Mouse (Mus musculus) lung, embryonic 14.5 days (tissue): ENCODE data around the gene Evi5. TPM values are rescaled to one million over a fixed set of nuclear protein-coding genes. Genes with fewer than 3 reads are reported as not detected.

Source experiments
- ATAC-seq: fragments of 200-750 bp; cut with Nextera tagmentation; 2 replicates; pipeline ENCODE4 v1.8.0; 2017; ENCODE audit warnings: mild to moderate bottlenecking, moderate TSS enrichment, moderate library complexity; ENCODE audit not compliant: insufficient read depth
- DNase-seq: peaks from one replicate; pipeline ENCODE4 v3.0.0-alpha.2; 2015
- H3K27ac ChIP-seq: fragments of 300-500 bp; sonication (generic); 2 replicates; pipeline ENCODE4 v1.5.1; 2014; ENCODE audit warnings: low read depth, mild to moderate bottlenecking, moderate library complexity
- H3K27me3 ChIP-seq: fragments of 300-500 bp; sonication (generic); 2 replicates; pipeline ENCODE4 v1.6.1; 2014; ENCODE audit warnings: low read length, control low read depth; ENCODE audit not compliant: insufficient read depth
- H3K36me3 ChIP-seq: fragments of 300-500 bp; sonication (generic); 2 replicates; pipeline ENCODE4 v1.6.1; 2014; ENCODE audit warnings: control low read depth; ENCODE audit not compliant: insufficient read depth
- H3K4me1 ChIP-seq: fragments of 300-500 bp; sonication (generic); 2 replicates; pipeline ENCODE4 v1.6.1; 2014; ENCODE audit warnings: antibody characterized with exemption, control low read depth; ENCODE audit not compliant: insufficient read depth
- H3K4me2 ChIP-seq: fragments of 300-500 bp; sonication (generic); 2 replicates; pipeline ENCODE4 v1.6.1; 2014; ENCODE audit warnings: mild to moderate bottlenecking
- H3K4me3 ChIP-seq: fragments of 300-500 bp; sonication (generic); 2 replicates; pipeline ENCODE4 v1.5.1; 2014; ENCODE audit warnings: low read depth, low read length
- H3K9ac ChIP-seq: fragments of 300-500 bp; sonication (generic); 2 replicates; pipeline ENCODE4 v1.6.1; 2014
- H3K9me3 ChIP-seq: fragments of 300-500 bp; sonication (generic); 2 replicates; pipeline ENCODE4 v1.6.1; 2016; ENCODE audit warnings: low read depth, low read length, control low read depth
- CTCF ChIP-seq: IDR thresholded peaks from 2 replicates; pipeline ENCODE4 v1.5.1; 2016; ENCODE audit warnings: antibody characterized with exemption, low read depth
- WGBS: fragments of 180-500 bp; shearing (Covaris S2); extraction: QIAGEN DNeasy Blood & Tissue Kit; methylation state at CpG from one replicate; pipeline ENCODE4 v1.1.7; 2014; 5-methylcytosine and 5-hydroxymethylcytosine counted together
- polyA plus RNA-seq: library from polyadenylated mRNA; unstranded; fragments of >200 nt; fragmentation: Nextera tagmentation; extraction: Ambion mirVana; gene quantifications from 2 replicates; pipeline ENCODE4 v1.2.1, GENCODE M21; 2014

Gene Evi5
- polyA plus RNA-seq, 1 experiment from 2014 or later = 60.7 TPM

DNA sequence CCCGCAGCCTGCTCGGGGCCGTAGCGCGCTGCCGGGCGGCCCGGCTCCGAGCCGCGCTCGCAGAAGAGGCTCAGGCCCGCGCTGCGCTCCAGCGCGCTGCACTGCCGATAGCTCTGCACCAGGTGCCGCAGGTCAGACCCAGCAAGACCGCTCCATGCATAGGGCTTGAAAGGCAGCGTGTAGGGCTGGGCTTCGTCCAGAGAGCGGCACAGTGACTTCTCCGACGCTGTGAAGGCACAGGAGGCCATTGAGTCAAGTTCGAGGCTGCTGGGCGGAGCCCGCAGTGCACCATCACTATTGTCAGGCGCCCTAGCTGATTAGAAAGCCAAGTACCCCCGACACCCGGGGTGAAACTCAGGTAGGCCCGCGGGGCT, 153.3 kb downstream of the Evi5 start:
- Histone ChIP-seq H3K27me3 (peaks cover 99% of the 10 kb centered on the region), H3K4me1 (peaks cover 11% of the 10 kb centered on the region), H3K4me2 (peak overlapping the region; percentile 63), H3K4me3 (peak overlapping the region; percentile 40), H3K9ac (no peak overlapping the region), H3K27ac (no peak overlapping the region), H3K36me3 (no peaks in the 10 kb centered on the region), H3K9me3 (no peaks in the 10 kb centered on the region)
- no peak for TF ChIP-seq CTCF
- ATAC-seq (0 out of 2 replicates have a peak, but pooled peaks have one; percentile 5), DNase-seq (peak; percentile 36)
- under 1% methylated on average over 31 of the region's 33 CpGs for WGBS

DNA sequence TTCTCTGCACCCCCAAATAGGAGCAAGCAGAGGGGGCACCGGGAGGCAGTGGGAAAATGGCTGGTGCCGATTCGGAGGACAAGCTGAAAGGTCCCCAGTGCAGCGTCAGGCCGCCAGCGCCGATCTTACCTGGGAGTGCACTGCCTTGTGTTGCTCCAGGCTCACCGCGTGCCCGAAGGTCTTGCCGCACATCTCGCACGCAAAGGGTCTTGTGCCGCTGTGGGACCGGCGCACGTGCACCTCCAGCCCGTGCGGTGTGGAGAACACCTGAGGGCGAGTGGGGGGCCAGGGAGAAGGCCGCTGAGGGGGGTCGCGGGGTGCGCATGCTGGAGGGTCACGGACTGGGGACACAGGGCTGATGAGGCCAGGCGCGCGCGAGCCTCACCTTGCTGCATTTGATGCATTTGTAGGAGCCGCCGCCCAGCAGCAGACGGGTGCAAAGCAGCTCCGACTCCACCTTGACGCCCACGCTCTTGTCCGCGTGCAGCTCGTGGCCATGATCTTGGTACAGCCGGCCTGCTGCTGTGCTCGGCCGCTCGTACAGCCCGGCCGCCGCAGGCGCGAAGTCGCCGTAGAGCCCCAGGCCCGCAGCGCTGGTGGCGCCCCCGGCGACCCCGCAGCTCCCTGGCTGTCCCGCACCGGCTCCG, 153.8 kb downstream of the Evi5 start:
- DNase-seq = peak; percentile 27
- WGBS = 3% methylated on average over 58 of the region's 58 CpGs
- no peak overlapping the region for H3K9ac ChIP-seq
- peak; percentile 4; the same call in 1 of the 2 replicates for ATAC-seq
- H3K27ac ChIP-seq = no peak overlapping the region
- H3K9me3 ChIP-seq = no peaks in the 10 kb centered on the region
- H3K4me1 ChIP-seq = peaks cover 11% of the 10 kb centered on the region
- no peak for TF ChIP-seq CTCF
- peak overlapping the region; percentile 63 for H3K4me2 ChIP-seq
- H3K36me3 ChIP-seq = no peaks in the 10 kb centered on the region
- peaks cover 95% of the 10 kb centered on the region for H3K27me3 ChIP-seq
- H3K4me3 ChIP-seq = peak overlapping the region; percentile 40

DNA sequence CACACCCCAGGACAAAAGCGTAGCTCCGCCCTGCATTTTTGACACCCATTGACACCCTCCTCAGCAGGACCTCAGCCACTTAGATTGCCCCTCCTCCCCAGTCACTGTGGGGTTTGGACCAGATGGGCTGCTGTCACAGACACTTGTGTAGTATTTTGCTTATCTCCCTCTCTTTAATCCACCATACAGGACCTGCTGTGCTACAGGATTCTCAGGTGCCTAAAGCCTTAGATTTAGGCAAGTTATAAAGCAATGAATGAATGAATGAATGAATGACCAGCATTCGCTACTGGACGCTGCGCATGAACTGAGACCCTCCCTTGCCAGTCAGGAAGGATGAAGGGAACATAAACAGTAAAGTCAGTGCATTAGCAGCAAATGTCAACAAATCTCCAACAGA, 154.4 kb downstream of the Evi5 start:
- Histone ChIP-seq H3K4me2 (peak overlapping the region; percentile 63), H3K4me3 (peak overlapping the region; percentile 40), H3K27ac (no peak overlapping the region), H3K36me3 (no peaks in the 10 kb centered on the region), H3K9me3 (no peaks in the 10 kb centered on the region), H3K4me1 (peaks cover 8% of the 10 kb centered on the region), H3K27me3 (peaks cover 89% of the 10 kb centered on the region), H3K9ac (no peak overlapping the region)
- whole genome bisulfite sequencing = 2% methylated on average over 5 of the region's 5 CpGs
- no peak for TF ChIP-seq CTCF
- no peak for DNase-seq
- peak; percentile 16; the same call in 1 of the 2 replicates for ATAC-seq

DNA sequence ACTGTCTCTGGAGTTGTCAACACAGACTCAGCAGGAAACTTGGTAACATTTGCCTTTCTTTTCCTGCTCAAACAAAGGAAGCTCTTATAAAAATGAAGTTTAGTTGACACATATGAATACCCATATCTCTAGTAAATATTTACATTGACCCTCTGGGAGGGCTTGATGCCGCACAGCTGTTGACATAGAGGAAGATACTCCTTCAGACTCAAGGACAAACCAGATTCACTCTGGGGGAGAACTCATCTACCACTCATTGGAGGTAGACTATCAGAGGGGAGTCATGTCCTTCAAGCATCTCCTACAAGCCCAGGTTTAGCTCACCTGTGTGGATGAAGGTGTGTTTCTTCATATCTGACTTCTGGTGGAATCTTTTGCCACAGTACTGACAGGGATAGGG, 155.1 kb downstream of the Evi5 start:
- ATAC-seq (peak; percentile 61), DNase-seq (peak; percentile 81)
- WGBS = 6% methylated on average over 1 of the region's 1 CpGs

DNA sequence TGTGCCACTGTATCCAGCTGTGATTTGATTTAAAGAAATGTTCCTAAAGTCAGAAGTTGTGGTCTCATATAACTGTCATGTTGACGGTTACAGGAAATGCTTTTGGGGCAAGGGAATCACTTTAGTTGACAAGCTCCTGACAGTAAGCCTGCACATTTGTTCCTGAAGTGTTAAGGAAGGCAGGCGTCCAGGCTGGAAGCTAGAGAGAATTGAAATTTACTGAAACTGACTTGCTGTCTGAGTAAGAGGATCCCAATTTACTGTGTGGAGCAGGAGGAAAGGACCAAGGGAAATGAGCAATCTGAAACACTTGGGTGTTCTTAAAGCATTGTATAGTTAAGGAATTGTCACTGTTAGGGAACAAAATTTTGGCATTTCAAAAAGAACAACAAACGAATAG, 155.7 kb downstream of the Evi5 start:
- no peaks in the 10 kb centered on the region for H3K36me3 ChIP-seq
- DNase-seq (peak; percentile 30), ATAC-seq (no peak)
- 16% methylated on average over 3 of the region's 3 CpGs for WGBS
- H3K4me1 ChIP-seq = peaks cover 4% of the 10 kb centered on the region; the same call in 1 of the 2 replicates
- H3K9ac ChIP-seq = no peak overlapping the region
- no peak for TF ChIP-seq CTCF
- no peak overlapping the region for H3K4me2 ChIP-seq
- H3K9me3 ChIP-seq = no peaks in the 10 kb centered on the region
- no peak overlapping the region for H3K27ac ChIP-seq
- H3K4me3 ChIP-seq = no peak overlapping the region
- H3K27me3 ChIP-seq = peaks cover 76% of the 10 kb centered on the region

More for the DNA sequence above, 155.1 kb downstream of the Evi5 start:
- Histone ChIP-seq H3K36me3 (no peaks in the 10 kb centered on the region), H3K27me3 (peaks cover 82% of the 10 kb centered on the region), H3K4me2 (no peak overlapping the region), H3K27ac (no peak overlapping the region), H3K4me3 (no peak overlapping the region), H3K9me3 (no peaks in the 10 kb centered on the region), H3K4me1 (peaks cover 4% of the 10 kb centered on the region; the same call in 1 of the 2 replicates), H3K9ac (no peak overlapping the region)
- no peak for TF ChIP-seq CTCF

DNA sequence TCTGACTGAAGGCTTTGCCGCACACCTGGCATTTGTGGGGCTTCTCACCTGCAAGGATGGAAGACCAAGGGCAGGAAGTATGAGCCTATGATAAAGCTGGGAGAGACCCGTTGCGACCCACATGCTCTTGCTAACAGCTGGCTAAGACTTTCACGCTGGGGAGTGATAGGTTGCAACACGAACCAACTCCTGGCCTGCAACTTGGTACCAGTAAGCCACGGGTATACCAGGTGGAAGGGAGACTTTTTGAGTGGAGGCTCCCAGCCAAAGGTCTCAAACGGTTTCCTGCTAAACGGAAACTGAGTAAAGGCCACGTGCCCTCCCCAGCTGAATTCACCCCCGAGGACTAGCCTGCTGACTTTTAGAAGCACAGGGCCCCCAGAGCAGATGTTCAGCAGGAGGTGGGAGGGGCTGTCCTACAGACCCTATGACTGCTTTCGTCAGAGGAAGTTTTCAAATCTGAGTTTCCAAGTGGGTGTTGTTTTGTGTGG, 157.0 kb downstream of the Evi5 start:
- no peak overlapping the region for H3K9ac ChIP-seq
- no peaks in the 10 kb centered on the region for H3K36me3 ChIP-seq
- WGBS = 19% methylated on average over 11 of the region's 11 CpGs
- H3K4me1 ChIP-seq = peaks cover 4% of the 10 kb centered on the region; the same call in 1 of the 2 replicates
- H3K4me2 ChIP-seq = no peak overlapping the region
- H3K27me3 ChIP-seq = peaks cover 63% of the 10 kb centered on the region
- H3K27ac ChIP-seq = no peak overlapping the region
- DNase-seq (no peak), ATAC-seq (no peak)
- no peak for TF ChIP-seq CTCF
- no peak overlapping the region for H3K4me3 ChIP-seq
- no peaks in the 10 kb centered on the region for H3K9me3 ChIP-seq

DNA sequence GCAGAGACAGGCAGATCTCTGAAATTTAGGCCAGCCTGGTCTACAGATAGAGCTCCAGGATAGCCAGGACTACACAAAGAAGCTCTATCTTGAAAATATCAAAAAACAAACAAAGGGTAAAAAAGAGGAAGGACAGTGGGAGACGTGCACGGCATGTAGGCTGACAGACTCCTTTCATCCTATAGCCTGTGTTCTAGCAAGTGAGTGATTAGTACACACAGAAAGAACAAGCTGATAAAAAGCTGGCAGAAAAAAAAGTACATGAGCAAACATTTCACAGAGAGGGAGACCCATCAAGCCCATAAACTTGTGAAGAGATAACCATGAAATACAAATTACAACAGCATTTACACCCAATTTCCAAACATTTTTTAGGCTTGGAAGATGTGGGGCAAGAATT, 163.2 kb downstream of the Evi5 start:
- H3K9me3 ChIP-seq = no peaks in the 10 kb centered on the region
- H3K27me3 ChIP-seq = peaks cover 1% of the 10 kb centered on the region; the same call in 1 of the 2 replicates
- DNase-seq (no peak), ATAC-seq (no peak)
- no peak overlapping the region for H3K4me3 ChIP-seq
- H3K27ac ChIP-seq = no peak overlapping the region
- H3K4me2 ChIP-seq = no peak overlapping the region
- H3K9ac ChIP-seq = no peak overlapping the region
- TF ChIP-seq CTCF = no peak
- WGBS = 12% methylated on average over 2 of the region's 2 CpGs
- no peaks in the 10 kb centered on the region for H3K36me3 ChIP-seq
- no peaks in the 10 kb centered on the region for H3K4me1 ChIP-seq
